Mouse (Mus musculus) CH12.LX (cell line): Measurements from ENCODE around the gene Rrbp1. TPM values are rescaled to one million over a fixed set of nuclear protein-coding genes. Genes with fewer than 3 reads are reported as not detected.

Experiments
- DNase-seq: peaks from one replicate; pipeline ENCODE4 v3.0.0-alpha.2; 2013; ENCODE audit errors: extremely low read depth
- H3K27ac ChIP-seq: 2 replicates; pipeline ENCODE4 v1.5.1; 2012; ENCODE audit warnings: low read depth, mild to moderate bottlenecking, control low read depth, moderate library complexity; ENCODE audit not compliant: insufficient read depth
- H3K27me3 ChIP-seq: replicated peaks from 2 replicates; pipeline ENCODE3; 2012; ENCODE audit warnings: inconsistent platforms
- H3K36me3 ChIP-seq, 2 experiments: replicated peaks in 1 of 2; 2 replicates each; pipeline versions ENCODE3 to v1.6.1; 2012; ENCODE audit warnings: inconsistent platforms in 1 of 2, low read length in 1 of 2, mild to moderate bottlenecking in 1 of 2, mixed read lengths in 1 of 2, moderate library complexity in 1 of 2; ENCODE audit not compliant: control insufficient read depth in 1 of 2, insufficient read depth in 1 of 2
- H3K4me1 ChIP-seq, 2 experiments: 2 replicates each; pipeline ENCODE4 v1.6.1; 2012; ENCODE audit warnings: inconsistent platforms in 1 of 2, moderate library complexity in 1 of 2; ENCODE audit not compliant: insufficient read depth in 2 of 2, control insufficient read depth in 1 of 2
- H3K4me2 ChIP-seq: 2 replicates; pipeline ENCODE4 v1.6.1; 2012; ENCODE audit warnings: low read depth, mild to moderate bottlenecking, control low read depth; ENCODE audit not compliant: poor library complexity, insufficient read depth, severe bottlenecking
- H3K4me3 ChIP-seq, 3 experiments: fragments of 150-350 bp in 1 of 3; sonication (generic) in 1 of 3; replicated peaks in 1 of 3; 2 replicates each; pipeline versions ENCODE3 to v1.5.1; 2011 to 2012; ENCODE audit warnings: low read depth in 2 of 3, low read length in 2 of 3, mild to moderate bottlenecking in 2 of 3, moderate library complexity in 2 of 3, control low read depth in 1 of 3, improper control_type of control experiment in 1 of 3, inconsistent platforms in 1 of 3, mixed read lengths in 1 of 3; ENCODE audit not compliant: poor library complexity in 1 of 3
- H3K79me2 ChIP-seq: replicated peaks from 2 replicates; pipeline ENCODE4 v1.6.1; 2012; ENCODE audit warnings: mild to moderate bottlenecking, moderate library complexity; ENCODE audit not compliant: control insufficient read depth, poor library complexity, insufficient read depth, severe bottlenecking; ENCODE audit errors: extremely low read depth
- H3K9ac ChIP-seq: 2 replicates; pipeline ENCODE4 v1.6.1; 2012; ENCODE audit warnings: low read depth, mild to moderate bottlenecking, control low read depth, moderate library complexity; ENCODE audit not compliant: insufficient read depth
- H3K9me3 ChIP-seq: replicated peaks from 2 replicates; pipeline ENCODE3; 2012; ENCODE audit warnings: low read length, inconsistent platforms, mixed read lengths
- CHD1 ChIP-seq: IDR thresholded peaks from 2 replicates; pipeline ENCODE4 v1.6.1; 2012; ENCODE audit warnings: low read depth, low read length, improper control_type of control experiment, inconsistent platforms
- ELF1 ChIP-seq: IDR thresholded peaks from 2 replicates; pipeline ENCODE4 v1.6.1; 2014; ENCODE audit warnings: low read depth, mild to moderate bottlenecking, inconsistent platforms, low read length, improper control_type of control experiment
- EP300 ChIP-seq: IDR thresholded peaks from 2 replicates; pipeline ENCODE4 v1.6.1; 2011; ENCODE audit warnings: low read length, improper control_type of control experiment
- GABPA ChIP-seq: IDR thresholded peaks from 2 replicates; pipeline ENCODE4 v1.6.1; 2012; ENCODE audit warnings: low read depth, low read length, improper control_type of control experiment, inconsistent platforms; ENCODE audit not compliant: insufficient replicate concordance
- IRF4 ChIP-seq: IDR thresholded peaks from 2 replicates; pipeline ENCODE4 v1.6.1; 2014; ENCODE audit warnings: low read depth, mild to moderate bottlenecking, inconsistent platforms, low read length, improper control_type of control experiment
- JUN ChIP-seq: IDR thresholded peaks from 2 replicates; pipeline ENCODE4 v1.6.1; 2011; ENCODE audit warnings: low read depth, mild to moderate bottlenecking, low read length, improper control_type of control experiment, moderate library complexity; ENCODE audit not compliant: insufficient read depth
- JUND ChIP-seq: conservative IDR thresholded peaks from 2 replicates; pipeline ENCODE4 v1.6.1; 2011; ENCODE audit warnings: low read depth, low read length, improper control_type of control experiment
- MAFK ChIP-seq: IDR thresholded peaks from 2 replicates; pipeline ENCODE4 v1.6.1; 2011; ENCODE audit warnings: low read length, improper control_type of control experiment; ENCODE audit not compliant: insufficient replicate concordance
- MAX ChIP-seq: IDR thresholded peaks from 2 replicates; pipeline ENCODE4 v1.6.1; 2011; ENCODE audit warnings: low read length, improper control_type of control experiment
- MAZ ChIP-seq: IDR thresholded peaks from 2 replicates; pipeline ENCODE4 v1.6.1; 2012; ENCODE audit warnings: low read depth, mild to moderate bottlenecking, inconsistent platforms, low read length, improper control_type of control experiment, moderate library complexity
- MEF2A ChIP-seq: IDR thresholded peaks from 2 replicates; pipeline ENCODE4 v1.6.1; 2014; ENCODE audit warnings: low read depth, mild to moderate bottlenecking, inconsistent platforms, low read length, improper control_type of control experiment, borderline replicate concordance
- MYC ChIP-seq: IDR thresholded peaks from 2 replicates; pipeline ENCODE4 v1.6.1; 2011; ENCODE audit warnings: low read depth, mild to moderate bottlenecking, improper control_type of control experiment, low read length
- NELFE ChIP-seq: IDR thresholded peaks from 2 replicates; pipeline ENCODE4 v1.6.1; 2011; ENCODE audit warnings: low read depth, low read length, improper control_type of control experiment
- NRF1 ChIP-seq: IDR thresholded peaks from 2 replicates; pipeline ENCODE4 v1.6.1; 2014; ENCODE audit warnings: low read depth, mild to moderate bottlenecking, inconsistent platforms, low read length, improper control_type of control experiment, moderate library complexity
- PAX5 ChIP-seq: IDR thresholded peaks from 2 replicates; pipeline ENCODE4 v1.6.1; 2012; ENCODE audit warnings: low read length, inconsistent platforms, mixed read lengths
- RAD21 ChIP-seq: IDR thresholded peaks from 2 replicates; pipeline ENCODE4 v1.6.1; 2011; ENCODE audit warnings: low read depth, mild to moderate bottlenecking, low read length, improper control_type of control experiment, moderate library complexity
- RCOR1 ChIP-seq: conservative IDR thresholded peaks from 2 replicates; pipeline ENCODE4 v1.6.1; 2012; ENCODE audit warnings: low read depth, mild to moderate bottlenecking, inconsistent platforms, low read length, improper control_type of control experiment
- SIN3A ChIP-seq: IDR thresholded peaks from 2 replicates; pipeline ENCODE4 v1.6.1; 2012; ENCODE audit warnings: low read length, improper control_type of control experiment, inconsistent platforms
- TBP ChIP-seq: conservative IDR thresholded peaks from 2 replicates; pipeline ENCODE4 v1.6.1; 2011; ENCODE audit warnings: low read depth, low read length, improper control_type of control experiment
- UBTF ChIP-seq: IDR thresholded peaks from 2 replicates; pipeline ENCODE4 v1.6.1; 2012; ENCODE audit warnings: low read depth, mild to moderate bottlenecking, inconsistent platforms, low read length, improper control_type of control experiment, moderate library complexity
- USF1 ChIP-seq: IDR thresholded peaks from 2 replicates; pipeline ENCODE4 v1.6.1; 2014; ENCODE audit warnings: low read depth, mild to moderate bottlenecking, inconsistent platforms, low read length, improper control_type of control experiment
- USF2 ChIP-seq: conservative IDR thresholded peaks from 2 replicates; pipeline ENCODE4 v1.6.1; 2011; ENCODE audit warnings: low read depth, low read length, improper control_type of control experiment
- ZKSCAN1 ChIP-seq: IDR thresholded peaks from 2 replicates; pipeline ENCODE4 v1.6.1; 2012; ENCODE audit warnings: low read depth, inconsistent platforms, low read length, improper control_type of control experiment, borderline replicate concordance
- ZMIZ1 ChIP-seq: IDR thresholded peaks from 2 replicates; pipeline ENCODE4 v1.6.1; 2012; ENCODE audit warnings: low read depth, mild to moderate bottlenecking, inconsistent platforms, low read length, improper control_type of control experiment
- dilution Hi-C: fragments of 300-500 bp; cut with MboI; formaldehyde crosslinking; loops from 2 replicates; pipeline ENCODE4 v1.14.3; 2020; ENCODE audit warnings: low sequenced_read_pairs; ENCODE audit not compliant: extremely low pct_unique_long_range_greater_than_20kb, extremely low pct_ligation_motif_present
- in situ Hi-C: fragments of 300-500 bp; cut with MboI; formaldehyde crosslinking; loops from 3 replicates; pipeline ENCODE4 v1.14.3; 2019; ENCODE audit warnings: low sequenced_read_pairs, low pct_ligation_motif_present, low pct_unique_long_range_greater_than_20kb, mixed read lengths
- polyA plus RNA-seq: library from polyadenylated mRNA; unstranded; fragments of >175 nt; gene quantifications from 2 replicates; pipeline ENCODE4 v1.2.1, GENCODE M21; 2012; ENCODE audit warnings: low read depth; ENCODE audit not compliant: insufficient read length
- total RNA-seq, 2 experiments: library from RNA; depleted of rRNA; stranded (reverse); fragments of 300-350 nt in 1 of 2; fragments of >200 nt in 1 of 2; gene quantifications; 2 replicates each; pipeline ENCODE4 v1.2.3; 2012 to 2014

The Rrbp1 gene
- total and polyA plus RNA-seq, 3 experiments: 42.4 to 127 (median 49.3) TPM

- no peaks in the 10 kb centered on the region for H3K4me1 ChIP-seq
- H3K27ac ChIP-seq: no peak overlapping the region
- no peaks in the 10 kb centered on the region for H3K27me3 ChIP-seq
- in situ Hi-C loops: loop anchor here (10.0 kb wide), 1 partner anchor 114 kb away; no protein-coding TSS in a partner anchor
- no peaks in the 10 kb centered on the region for H3K9me3 ChIP-seq
- H3K79me2 ChIP-seq: no peaks in the 10 kb centered on the region
- no peak overlapping the region for H3K9ac ChIP-seq
- dilution Hi-C loops: no loop called here
- H3K4me3 ChIP-seq: no peak overlapping the region
- no peak for TF ChIP-seq JUN
- TF ChIP-seq MAZ: no peak
- TF ChIP-seq ELF1: no peak
- no peak for TF ChIP-seq MAX
- TF ChIP-seq ZMIZ1: no peak
- TF ChIP-seq UBTF: no peak
- no peak for TF ChIP-seq TBP
- TF ChIP-seq SIN3A: no peak
- TF ChIP-seq MEF2A: no peak
- TF ChIP-seq, all 38 proteins: peak for 0
- no peak for DNase-seq
- H3K4me2 ChIP-seq: no peak overlapping the region
- H3K36me3 ChIP-seq: peaks cover 74 to 99% of the 10 kb centered on the region in 2 experiments
These were observed 61.8 kb downstream of the Rrbp1 start for GRCm38 (mm10) chr2:143949217-143949616.

- TF ChIP-seq USF1: no peak
- TF ChIP-seq ELF1: no peak
- TF ChIP-seq CHD1: no peak
- no peak for TF ChIP-seq MEF2A
- Histone ChIP-seq H3K27ac (no peak overlapping the region), H3K36me3 (peaks cover 73 to 99% of the 10 kb centered on the region in 2 experiments), H3K4me3 (no peak overlapping the region), H3K27me3 (no peaks in the 10 kb centered on the region), H3K9ac (no peak overlapping the region), H3K4me1 (no peaks in the 10 kb centered on the region), H3K9me3 (no peaks in the 10 kb centered on the region), H3K79me2 (no peaks in the 10 kb centered on the region), H3K4me2 (no peak overlapping the region)
- DNase-seq: no peak
- dilution Hi-C loops: no loop called here
- in situ Hi-C loops: loop anchor here (10.0 kb wide), 1 partner anchor 114 kb away; no protein-coding TSS in a partner anchor
These were observed 62.6 kb downstream of the Rrbp1 start for GRCm38 (mm10) chr2:143948416-143948815.

- no peak overlapping the region for H3K27ac ChIP-seq
- in situ Hi-C loops: loop anchor here (10.0 kb wide), 1 partner anchor 113 kb away; no protein-coding TSS in a partner anchor
- no peaks in the 10 kb centered on the region for H3K4me1 ChIP-seq
- no peak for DNase-seq
- peaks cover 70 to 98% of the 10 kb centered on the region in 2 experiments for H3K36me3 ChIP-seq
- no peak overlapping the region for H3K9ac ChIP-seq
- no peaks in the 10 kb centered on the region for H3K27me3 ChIP-seq
- no peak overlapping the region for H3K4me2 ChIP-seq
- TF ChIP-seq MEF2A: no peak
- TF ChIP-seq MYC: no peak
- TF ChIP-seq GABPA: no peak
- no peak for TF ChIP-seq MAX
- no peak for TF ChIP-seq NRF1
- TF ChIP-seq PAX5: no peak
- no peak for TF ChIP-seq ZKSCAN1
- no peak for TF ChIP-seq NELFE
- no peak for TF ChIP-seq RCOR1
- no peak for TF ChIP-seq RAD21
- TF ChIP-seq TBP: no peak
- no peak for TF ChIP-seq MAFK
- no peak for TF ChIP-seq UBTF
- no peak for TF ChIP-seq IRF4
- TF ChIP-seq USF2: no peak
- TF ChIP-seq JUND: no peak
- TF ChIP-seq EP300: no peak
- TF ChIP-seq ZMIZ1: no peak
- no peak overlapping the region for H3K4me3 ChIP-seq
- H3K9me3 ChIP-seq: no peaks in the 10 kb centered on the region
- dilution Hi-C loops: no loop called here
- no peaks in the 10 kb centered on the region for H3K79me2 ChIP-seq
These were observed 63.1 kb downstream of the Rrbp1 start for GRCm38 (mm10) chr2:143947981-143948380.
